Mouse (Mus musculus) heart, embryonic 10.5 days (tissue): ENCODE data around the gene Sel1l. TPM values are rescaled to one million over a fixed set of nuclear protein-coding genes. Genes with fewer than 3 reads are reported as not detected.

Experiments
- DNase-seq: peaks from one replicate; pipeline ENCODE4 v3.0.0-alpha.2; 2017; ENCODE audit warnings: low spot score
- H3K27ac ChIP-seq: fragments of 300-500 bp; sonication (generic); 2 replicates; pipeline ENCODE4 v1.5.1; 2016; ENCODE audit warnings: mild to moderate bottlenecking
- H3K27me3 ChIP-seq: fragments of 300-500 bp; sonication (generic); 2 replicates; pipeline ENCODE4 v1.6.1; 2016; ENCODE audit warnings: mild to moderate bottlenecking; ENCODE audit not compliant: poor library complexity, insufficient read depth, severe bottlenecking
- H3K36me3 ChIP-seq: fragments of 300-500 bp; sonication (generic); 2 replicates; pipeline ENCODE4 v1.6.1; 2016; ENCODE audit warnings: mild to moderate bottlenecking, moderate library complexity
- H3K4me1 ChIP-seq: fragments of 300-500 bp; sonication (generic); 2 replicates; pipeline ENCODE4 v1.6.1; 2016; ENCODE audit warnings: mild to moderate bottlenecking
- H3K4me3 ChIP-seq: fragments of 300-500 bp; sonication (generic); 2 replicates; pipeline ENCODE4 v1.5.1; 2016; ENCODE audit warnings: mild to moderate bottlenecking, moderate library complexity
- H3K9me3 ChIP-seq: fragments of 300-500 bp; sonication (generic); 2 replicates; pipeline ENCODE4 v1.6.1; 2016; ENCODE audit warnings: mild to moderate bottlenecking, moderate library complexity
- WGBS: fragments of 180-500 bp; shearing (Covaris S2); methylation state at CpG from one replicate; pipeline ENCODE4 v1.1.7; 2016; 5-methylcytosine and 5-hydroxymethylcytosine counted together
- polyA plus RNA-seq: library from polyadenylated mRNA; unstranded; fragments of >200 nt; fragmentation: Nextera tagmentation; extraction: Ambion mirVana; gene quantifications from 2 replicates; pipeline ENCODE4 v1.2.1, GENCODE M21; 2016

The Sel1l gene
- polyA plus RNA-seq, 1 experiment from 2014 or later: 68.7 TPM

DNA sequence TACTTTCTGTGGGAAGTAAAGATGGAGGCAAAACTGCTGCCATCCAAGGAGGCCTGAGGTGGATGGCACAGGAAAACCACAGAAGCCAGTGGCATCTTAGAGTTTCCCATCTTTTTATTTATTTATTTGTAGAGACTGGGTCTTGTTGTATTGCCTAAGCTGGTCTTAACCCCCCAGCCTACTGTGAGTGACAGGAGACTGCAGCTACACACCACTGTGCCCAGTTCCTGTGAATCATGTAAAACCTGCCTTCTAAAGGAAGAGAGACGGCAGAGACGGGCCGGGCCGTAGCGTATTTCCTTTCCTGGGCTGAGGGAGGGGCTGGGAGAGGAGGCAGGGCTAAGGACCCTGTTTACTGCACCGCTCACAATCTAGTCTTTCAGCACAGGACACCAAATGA, 41.2 kb downstream of the Sel1l start:
- Histone ChIP-seq H3K4me3 (no peak overlapping the region), H3K27me3 (no peaks in the 10 kb centered on the region), H3K27ac (no peak overlapping the region), H3K9me3 (no peaks in the 10 kb centered on the region), H3K4me1 (peaks cover 4% of the 10 kb centered on the region; the same call in 1 of the 2 replicates), H3K36me3 (peaks cover 51% of the 10 kb centered on the region)
- no peak for DNase-seq
- 76% methylated on average over 6 of the region's 6 CpGs for WGBS

DNA sequence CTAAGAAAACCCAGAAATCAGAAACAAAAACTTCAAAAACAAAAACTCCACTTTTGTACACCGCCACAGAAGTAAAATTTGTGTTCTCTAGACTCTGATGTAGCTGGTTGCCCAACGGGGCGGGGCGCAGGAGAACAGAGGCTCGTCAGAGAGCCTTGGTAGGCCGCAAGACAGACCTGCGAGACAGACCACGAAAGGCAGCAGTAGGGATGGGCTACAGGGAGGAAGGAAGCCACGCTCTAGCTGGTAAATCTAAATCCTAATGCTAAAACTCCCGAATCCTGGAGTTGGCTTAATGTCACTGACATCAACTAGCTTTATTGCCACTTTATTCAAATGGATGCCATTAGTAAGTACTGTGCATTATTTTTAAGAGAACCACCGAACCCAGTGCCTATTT, 41.9 kb downstream of the Sel1l start:
- no peak overlapping the region for H3K27ac ChIP-seq
- H3K36me3 ChIP-seq: peaks cover 45% of the 10 kb centered on the region
- H3K4me1 ChIP-seq: peaks cover 4% of the 10 kb centered on the region; the same call in 1 of the 2 replicates
- WGBS: 93% methylated on average over 11 of the region's 11 CpGs
- no peaks in the 10 kb centered on the region for H3K27me3 ChIP-seq
- H3K9me3 ChIP-seq: no peaks in the 10 kb centered on the region
- no peak for DNase-seq
- no peak overlapping the region for H3K4me3 ChIP-seq

- Histone ChIP-seq H3K36me3 (peaks cover 19% of the 10 kb centered on the region), H3K4me3 (no peak overlapping the region), H3K9me3 (no peaks in the 10 kb centered on the region), H3K27me3 (no peaks in the 10 kb centered on the region), H3K27ac (no peak overlapping the region), H3K4me1 (peaks cover 4% of the 10 kb centered on the region; the same call in 1 of the 2 replicates)
- DNase-seq: no peak
- 78% methylated on average over 3 of the region's 3 CpGs for WGBS
These were observed 44.7 kb downstream of the Sel1l start for GRCm38 (mm10) chr12:91804262-91804661.

GRCm38 (mm10) chr12:91803207-91803932, 45.6 kb downstream of the Sel1l start:
- H3K9me3 ChIP-seq: no peaks in the 10 kb centered on the region
- no peaks in the 10 kb centered on the region for H3K27me3 ChIP-seq
- no peak overlapping the region for H3K4me3 ChIP-seq
- H3K36me3 ChIP-seq: peaks cover 10% of the 10 kb centered on the region; the same call in 1 of the 2 replicates
- no peak overlapping the region for H3K27ac ChIP-seq
- no peak for DNase-seq
- peaks cover 4% of the 10 kb centered on the region; the same call in 1 of the 2 replicates for H3K4me1 ChIP-seq
- 87% methylated on average over 13 of the region's 13 CpGs for WGBS

DNA sequence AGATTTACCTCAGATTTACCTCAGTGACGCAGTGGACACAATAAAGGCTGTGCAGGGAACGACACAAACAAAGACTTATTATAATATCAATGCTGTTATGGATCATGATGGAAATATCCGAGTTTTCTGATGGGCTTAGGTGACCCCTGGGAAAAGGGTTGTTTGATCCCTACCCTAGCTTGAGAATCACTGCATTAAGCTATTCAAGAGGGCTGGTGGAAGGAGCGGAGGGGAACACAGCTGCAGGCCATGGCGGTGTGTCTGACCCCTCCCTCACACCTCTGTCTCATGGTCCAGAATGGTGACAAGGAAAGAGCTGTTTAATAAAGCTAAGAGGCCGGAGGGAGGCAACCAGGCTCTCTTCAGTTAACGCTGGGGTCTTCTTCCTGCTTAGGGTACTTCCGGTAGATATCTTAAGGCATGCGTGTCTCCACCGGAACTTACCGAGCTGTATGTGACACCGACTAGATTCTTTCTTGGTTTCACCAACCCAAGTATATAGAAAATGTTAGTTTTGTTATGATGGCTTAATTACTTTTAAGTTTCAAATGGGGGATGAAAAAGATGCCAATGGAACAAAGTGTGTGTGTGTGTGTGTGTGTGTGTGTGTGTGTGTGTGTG, 46.3 kb downstream of the Sel1l start:
- H3K4me1 ChIP-seq: peaks cover 4% of the 10 kb centered on the region; the same call in 1 of the 2 replicates
- 0 out of 2 replicates have a peak, but pooled peaks cover 3% of the 10 kb centered on the region for H3K36me3 ChIP-seq
- H3K9me3 ChIP-seq: no peaks in the 10 kb centered on the region
- 86% methylated on average over 12 of the region's 12 CpGs for WGBS
- no peak overlapping the region for H3K4me3 ChIP-seq
- H3K27me3 ChIP-seq: no peaks in the 10 kb centered on the region
- no peak overlapping the region for H3K27ac ChIP-seq
- DNase-seq: no peak

- Histone ChIP-seq H3K27me3 (no peaks in the 10 kb centered on the region), H3K4me1 (peaks cover 4% of the 10 kb centered on the region; the same call in 1 of the 2 replicates), H3K36me3 (no peaks in the 10 kb centered on the region), H3K27ac (no peak overlapping the region), H3K4me3 (no peak overlapping the region), H3K9me3 (no peaks in the 10 kb centered on the region)
- 65% methylated on average over 6 of the region's 6 CpGs for WGBS
- DNase-seq: no peak
These were observed 48.0 kb downstream of the Sel1l start for GRCm38 (mm10) chr12:91800861-91801385.

DNA sequence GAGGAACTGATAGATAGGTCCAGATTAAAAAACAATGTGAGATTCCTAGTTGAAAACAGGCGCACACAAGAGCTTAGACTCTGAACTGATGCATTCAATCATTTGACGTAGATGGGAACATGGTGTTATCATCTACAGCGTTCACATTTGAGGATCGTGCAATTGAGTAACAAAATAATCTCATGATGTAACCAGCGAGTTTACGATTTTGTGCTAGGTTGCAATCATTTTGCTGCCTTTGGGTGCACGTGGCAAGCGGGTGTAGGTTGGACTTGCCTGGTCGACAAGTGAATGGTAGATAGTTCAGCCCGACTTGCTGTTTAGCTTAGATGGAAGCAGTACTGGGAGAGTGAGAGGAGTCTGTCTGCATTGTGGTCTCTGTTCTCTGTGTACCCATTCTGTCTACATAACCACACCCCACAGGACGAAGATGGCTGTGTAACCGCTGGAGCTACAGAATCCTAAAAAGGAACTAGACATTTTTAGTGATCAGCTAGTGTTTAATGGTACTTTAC, 49.1 kb downstream of the Sel1l start:
- no peak for DNase-seq
- no peaks in the 10 kb centered on the region for H3K36me3 ChIP-seq
- no peaks in the 10 kb centered on the region for H3K9me3 ChIP-seq
- no peaks in the 10 kb centered on the region for H3K4me1 ChIP-seq
- H3K27me3 ChIP-seq: no peaks in the 10 kb centered on the region
- 72% methylated on average over 12 of the region's 12 CpGs for WGBS
- no peak overlapping the region for H3K4me3 ChIP-seq
- H3K27ac ChIP-seq: no peak overlapping the region

DNA sequence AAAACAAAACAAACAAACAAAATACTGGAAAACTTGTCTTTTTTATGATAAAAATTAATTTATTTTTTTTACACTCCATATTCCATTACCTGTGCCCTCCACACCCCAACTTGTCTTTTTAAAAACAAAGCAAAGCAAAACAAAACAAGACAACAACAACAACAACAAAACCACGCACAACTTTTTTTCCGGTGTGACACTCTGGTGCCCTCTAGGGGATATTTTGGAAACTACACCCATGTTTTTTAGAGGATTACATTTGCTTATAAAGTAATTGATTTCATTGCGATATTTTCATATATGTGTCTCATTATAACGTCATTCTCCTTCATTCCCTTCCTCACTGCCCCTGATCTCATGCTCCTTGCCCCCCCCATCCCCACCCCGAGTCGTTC, 49.6 kb downstream of the Sel1l start:
- Histone ChIP-seq H3K36me3 (no peaks in the 10 kb centered on the region), H3K27me3 (no peaks in the 10 kb centered on the region), H3K4me3 (no peak overlapping the region), H3K9me3 (no peaks in the 10 kb centered on the region), H3K4me1 (no peaks in the 10 kb centered on the region), H3K27ac (no peak overlapping the region)
- WGBS: 20% methylated on average over 6 of the region's 6 CpGs
- DNase-seq: no peak

DNA sequence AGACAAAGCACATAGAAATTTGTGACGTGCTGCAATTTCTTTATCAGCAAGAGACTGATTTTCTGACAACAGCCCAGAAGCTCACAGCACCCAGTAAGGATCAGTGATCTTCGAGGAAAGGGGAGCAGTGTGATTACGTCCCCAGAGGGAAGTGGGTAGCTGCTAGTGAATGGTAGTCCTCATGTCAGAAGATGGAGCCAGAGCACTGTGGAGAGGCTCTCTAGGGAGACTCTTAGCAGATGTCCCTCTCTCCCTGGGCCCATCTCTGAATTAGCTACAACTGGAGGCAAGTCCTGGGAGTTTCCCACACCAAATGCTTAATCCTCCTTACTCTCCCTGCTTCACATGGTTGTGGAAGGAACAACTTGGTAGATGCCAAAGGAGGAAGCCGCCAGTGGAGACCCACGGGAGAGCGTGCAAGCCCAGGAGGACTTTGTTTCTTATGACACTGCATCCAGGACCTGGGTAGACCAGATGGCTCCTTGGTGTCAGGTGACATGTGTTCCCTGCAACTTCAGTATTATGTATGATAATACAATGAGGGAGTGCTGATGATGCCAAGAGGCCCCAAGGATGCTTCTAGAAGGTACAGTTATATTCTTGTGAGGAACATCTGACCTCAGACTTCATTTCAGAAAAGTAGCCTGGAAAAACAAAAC, 50.1 kb downstream of the Sel1l start:
- Histone ChIP-seq H3K9me3 (no peaks in the 10 kb centered on the region), H3K4me1 (no peaks in the 10 kb centered on the region), H3K27me3 (no peaks in the 10 kb centered on the region), H3K36me3 (no peaks in the 10 kb centered on the region), H3K27ac (no peak overlapping the region), H3K4me3 (no peak overlapping the region)
- WGBS: 73% methylated on average over 6 of the region's 6 CpGs
- no peak for DNase-seq

DNA sequence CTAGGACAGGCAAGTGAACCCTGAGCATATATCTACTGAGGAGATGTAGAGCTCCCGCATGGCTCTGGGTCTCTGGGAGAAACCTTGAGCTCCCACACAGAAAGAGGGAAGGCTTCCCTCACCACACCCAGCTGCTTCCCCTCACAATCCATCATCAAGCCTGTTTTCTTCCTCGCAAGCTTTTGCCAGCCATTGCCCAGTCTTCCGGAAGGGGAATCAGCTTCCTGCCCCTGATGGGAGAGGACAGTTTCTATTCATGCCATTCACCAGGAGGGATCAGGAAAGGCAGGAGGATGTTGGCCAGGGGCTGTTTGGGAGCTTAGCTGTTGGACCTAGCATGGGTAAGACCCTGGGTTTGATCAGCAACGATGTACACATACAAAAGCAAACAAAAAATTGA, 52.2 kb downstream of the Sel1l start:
- Histone ChIP-seq H3K9me3 (no peaks in the 10 kb centered on the region), H3K4me1 (peaks cover 8% of the 10 kb centered on the region; the same call in 1 of the 2 replicates), H3K27me3 (no peaks in the 10 kb centered on the region), H3K4me3 (no peak overlapping the region), H3K27ac (no peak overlapping the region), H3K36me3 (no peaks in the 10 kb centered on the region)
- DNase-seq: no peak
- 68% methylated on average over 4 of the region's 4 CpGs for WGBS

DNA sequence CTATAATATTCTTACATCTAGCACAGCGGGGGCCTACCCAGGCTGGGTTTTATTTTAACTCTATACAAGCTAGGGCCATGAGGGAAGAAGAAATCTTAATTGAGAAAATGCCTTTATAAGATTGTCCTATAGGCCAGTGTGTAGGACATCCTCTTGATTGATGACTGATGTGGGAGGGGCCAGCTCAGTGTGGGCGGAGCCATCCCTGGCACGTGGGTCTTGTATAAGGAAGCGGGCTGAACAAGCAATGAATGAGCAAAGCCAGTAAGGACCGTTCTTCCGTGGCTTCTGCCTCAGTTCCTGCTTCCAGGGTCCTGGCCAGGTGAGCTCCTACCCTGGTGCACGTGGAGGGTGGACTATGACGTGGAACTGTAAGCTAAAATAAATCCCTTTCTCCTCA, 55.7 kb downstream of the Sel1l start:
- WGBS: 72% methylated on average over 8 of the region's 8 CpGs
- H3K27me3 ChIP-seq: no peaks in the 10 kb centered on the region
- H3K9me3 ChIP-seq: no peaks in the 10 kb centered on the region
- no peak overlapping the region for H3K4me3 ChIP-seq
- H3K36me3 ChIP-seq: no peaks in the 10 kb centered on the region
- DNase-seq: no peak
- no peak overlapping the region for H3K27ac ChIP-seq
- peaks cover 10% of the 10 kb centered on the region; the same call in 1 of the 2 replicates for H3K4me1 ChIP-seq

DNA sequence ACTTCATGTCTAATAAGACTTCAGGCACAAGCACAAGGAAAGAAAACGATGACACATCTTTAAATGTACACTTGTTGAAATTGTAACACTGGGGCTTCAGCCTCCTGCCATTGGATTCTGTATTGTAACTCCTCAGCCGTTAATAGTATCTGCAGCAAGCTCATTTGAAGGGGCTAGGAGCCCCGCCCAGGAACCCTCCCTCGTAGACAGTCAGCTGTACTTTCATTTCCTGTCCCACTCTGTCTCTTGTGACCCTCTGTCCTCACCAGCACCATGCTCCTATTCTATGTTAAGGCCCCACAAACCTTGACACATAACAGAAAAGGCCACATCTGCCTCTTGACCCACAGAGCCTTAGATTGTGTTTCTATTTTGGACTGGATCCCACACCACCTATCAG, 57.1 kb downstream of the Sel1l start:
- no peaks in the 10 kb centered on the region for H3K36me3 ChIP-seq
- H3K27ac ChIP-seq: no peak overlapping the region
- no peaks in the 10 kb centered on the region for H3K9me3 ChIP-seq
- DNase-seq: no peak
- H3K4me3 ChIP-seq: no peak overlapping the region
- peaks cover 10% of the 10 kb centered on the region; the same call in 1 of the 2 replicates for H3K4me1 ChIP-seq
- peaks cover 6% of the 10 kb centered on the region; the same call in 1 of the 2 replicates for H3K27me3 ChIP-seq
- 51% methylated on average over 4 of the region's 4 CpGs for WGBS
